Mouse (Mus musculus) erythroid progenitor cell, adult 5-6 weeks (primary cell): ENCODE results near the gene Cadm1. TPM values are rescaled to one million over a fixed set of nuclear protein-coding genes. Genes with fewer than 3 reads are reported as not detected.

Source experiments
- ATAC-seq: replicated peaks from 2 replicates; pipeline ENCODE4 v1.8.0; 2016; ENCODE audit warnings: moderate number of reproducible peaks, mild to moderate bottlenecking, moderate TSS enrichment, inconsistent platforms; ENCODE audit not compliant: poor library complexity, low FRiP score, severe bottlenecking
- total RNA-seq, 2 experiments: library from RNA; stranded (forward) in 1 of 2; stranded (reverse) in 1 of 2; fragments of 150-400 nt in 1 of 2; fragments of 186-747, 209-891 nt in 1 of 2; gene quantifications; 2 replicates each; pipeline versions ENCODE4 v1.2.3 to v1.2.4; 2015 to 2017; ENCODE audit warnings: low replicate concordance in 2 of 2

The Cadm1 gene
- total RNA-seq, 2 experiments from 2014 or later, result 0.83 to 3.8 TPM

- ATAC-seq, result no peak
These were observed 71.6 kb downstream of the Cadm1 start for GRCm38 (mm10) chr9:47601541-47601940.

- no peak for ATAC-seq
These were observed 74.0 kb downstream of the Cadm1 start for GRCm38 (mm10) chr9:47603971-47604370.

DNA sequence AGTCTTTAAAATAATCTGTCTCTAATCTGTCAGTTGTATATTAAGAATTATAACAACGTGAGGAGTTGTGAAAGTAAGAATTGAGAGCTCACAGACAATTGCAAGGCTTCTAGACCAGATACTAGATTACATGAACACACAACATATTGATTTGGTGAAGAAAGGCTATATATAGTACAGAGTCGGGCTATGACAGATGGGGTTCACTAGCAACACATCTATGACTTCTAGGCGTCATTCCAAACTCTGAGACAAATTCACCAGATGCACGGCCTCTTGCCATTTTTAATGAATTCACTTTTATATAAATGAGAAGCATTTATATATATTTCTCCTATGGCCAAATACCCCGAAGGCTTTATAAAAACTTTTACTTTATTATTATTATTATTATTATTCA, 75.7 kb downstream of the Cadm1 start:
- ATAC-seq, result no peak

GRCm38 (mm10) chr9:47608441-47608840, 78.5 kb downstream of the Cadm1 start:
- no peak for ATAC-seq

DNA sequence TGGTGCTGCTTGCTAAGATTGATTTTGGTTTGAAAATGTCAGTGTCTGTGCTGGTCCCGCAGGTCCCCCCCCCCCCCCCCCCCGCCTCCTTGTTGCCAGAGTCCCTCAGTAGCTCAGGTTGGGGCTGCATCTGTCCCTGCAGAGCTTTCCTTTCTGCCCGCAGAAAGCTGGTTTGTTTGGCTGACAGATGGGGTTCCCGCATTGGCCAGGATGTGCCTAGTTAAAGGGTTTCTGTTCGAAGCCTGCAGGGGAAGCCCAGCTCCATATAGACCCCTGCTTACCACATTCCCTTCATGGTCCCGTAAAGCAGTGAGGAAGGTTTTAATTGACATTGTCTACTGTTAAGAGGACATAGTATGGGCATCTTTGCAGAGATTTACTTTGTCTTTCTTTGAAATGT, 78.9 kb downstream of the Cadm1 start:
- ATAC-seq, result no peak

- ATAC-seq, result no peak
These were observed 79.5 kb downstream of the Cadm1 start for GRCm38 (mm10) chr9:47609443-47609842.

- no peak for ATAC-seq
These were observed 80.3 kb downstream of the Cadm1 start for GRCm38 (mm10) chr9:47610316-47610715.

GRCm38 (mm10) chr9:47612894-47613412, 83.0 kb downstream of the Cadm1 start:
- ATAC-seq, result no peak

DNA sequence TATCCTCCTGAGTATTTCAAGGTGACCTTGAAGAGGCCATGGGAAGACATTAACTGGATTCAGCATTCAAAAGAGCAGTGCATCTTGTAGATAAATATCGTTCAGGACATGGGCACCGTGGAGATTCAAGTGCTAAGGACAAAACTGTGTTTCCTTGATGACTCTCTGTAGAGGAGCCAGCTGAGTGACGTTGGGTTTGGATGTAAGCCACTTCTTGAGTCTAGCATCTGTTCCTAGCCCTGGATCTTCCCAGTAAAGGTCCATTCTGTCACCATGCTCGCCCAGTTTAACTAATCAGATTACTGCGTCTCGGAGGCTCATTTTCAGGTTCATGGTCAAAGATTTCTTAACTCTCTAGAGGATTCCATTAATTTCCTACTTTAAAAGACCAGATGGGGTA, 85.1 kb downstream of the Cadm1 start:
- no peak for ATAC-seq

GRCm38 (mm10) chr9:47616391-47616790, 86.4 kb downstream of the Cadm1 start:
- ATAC-seq, result no peak

DNA sequence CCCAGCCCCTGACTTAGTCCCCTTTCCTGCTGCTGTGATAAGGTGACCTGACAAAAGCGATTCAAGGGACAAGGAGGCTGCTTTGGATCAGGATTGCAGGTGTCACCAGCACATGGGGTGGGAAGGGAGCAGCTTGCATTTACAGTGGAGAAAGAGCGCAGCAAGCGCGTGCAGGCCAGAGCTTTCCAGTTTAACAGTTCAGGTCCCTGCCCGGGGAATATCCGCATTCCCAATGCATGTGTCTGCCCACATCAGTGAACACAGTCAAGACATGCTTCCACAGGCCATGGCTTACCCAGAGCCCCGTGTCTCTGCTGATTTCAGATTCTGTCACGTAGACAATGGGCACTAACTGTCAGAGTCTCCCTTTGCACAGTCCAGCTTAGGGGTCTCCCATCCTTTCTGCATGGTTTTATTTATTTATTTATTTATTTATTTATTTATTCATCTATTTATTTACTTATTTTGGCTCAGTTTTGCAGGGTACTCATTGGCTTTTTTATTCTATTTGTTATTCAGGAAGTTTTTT, 89.6 kb downstream of the Cadm1 start:
- ATAC-seq, result no peak

DNA sequence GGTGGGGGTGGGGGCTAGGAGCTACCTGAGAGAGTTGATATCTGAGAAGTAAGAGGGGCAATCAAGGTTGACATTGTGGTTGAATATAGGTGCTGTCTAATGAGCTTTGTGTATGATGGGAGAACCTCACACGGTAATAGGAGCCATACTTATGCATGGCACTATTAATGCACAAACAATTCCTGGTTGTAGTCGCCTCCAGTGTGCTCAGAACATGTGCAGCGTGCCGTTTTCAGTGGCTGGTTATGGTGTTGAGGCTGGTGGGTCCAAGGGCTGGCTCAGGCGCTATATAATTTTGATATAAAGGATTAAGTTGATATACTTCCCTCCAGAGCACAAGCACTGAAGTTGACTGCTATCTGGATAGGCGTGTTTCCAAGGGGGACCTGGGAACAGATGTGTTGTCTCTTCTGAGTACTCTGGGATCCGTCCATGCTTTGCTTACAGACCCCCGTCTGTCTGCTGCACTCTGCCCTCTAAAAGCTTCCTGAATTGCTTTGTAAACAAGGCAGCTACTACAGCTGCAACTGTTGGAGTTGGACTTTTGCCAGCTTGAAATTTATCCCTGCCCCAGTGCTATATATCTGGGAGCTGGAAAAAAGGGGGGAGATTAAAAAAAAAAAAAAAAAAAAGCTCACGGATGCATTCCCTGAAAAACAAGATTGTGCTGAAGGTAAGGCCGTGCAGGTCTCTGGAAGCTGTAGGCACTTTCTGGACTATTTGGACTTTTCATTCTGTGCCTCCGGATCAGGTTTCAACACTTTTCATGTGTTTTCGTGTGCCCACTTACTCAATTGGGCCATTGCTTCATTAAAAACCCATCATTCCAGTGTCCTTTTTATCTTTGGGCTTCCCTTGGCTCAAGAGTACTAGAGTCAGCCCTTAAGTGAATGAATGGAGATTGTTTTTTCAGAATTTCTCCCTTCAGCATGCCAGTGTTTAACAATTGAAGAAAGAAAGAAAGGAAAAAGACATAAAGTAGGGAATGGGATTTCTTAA, 93.8 kb downstream of the Cadm1 start:
- ATAC-seq, result no peak

DNA sequence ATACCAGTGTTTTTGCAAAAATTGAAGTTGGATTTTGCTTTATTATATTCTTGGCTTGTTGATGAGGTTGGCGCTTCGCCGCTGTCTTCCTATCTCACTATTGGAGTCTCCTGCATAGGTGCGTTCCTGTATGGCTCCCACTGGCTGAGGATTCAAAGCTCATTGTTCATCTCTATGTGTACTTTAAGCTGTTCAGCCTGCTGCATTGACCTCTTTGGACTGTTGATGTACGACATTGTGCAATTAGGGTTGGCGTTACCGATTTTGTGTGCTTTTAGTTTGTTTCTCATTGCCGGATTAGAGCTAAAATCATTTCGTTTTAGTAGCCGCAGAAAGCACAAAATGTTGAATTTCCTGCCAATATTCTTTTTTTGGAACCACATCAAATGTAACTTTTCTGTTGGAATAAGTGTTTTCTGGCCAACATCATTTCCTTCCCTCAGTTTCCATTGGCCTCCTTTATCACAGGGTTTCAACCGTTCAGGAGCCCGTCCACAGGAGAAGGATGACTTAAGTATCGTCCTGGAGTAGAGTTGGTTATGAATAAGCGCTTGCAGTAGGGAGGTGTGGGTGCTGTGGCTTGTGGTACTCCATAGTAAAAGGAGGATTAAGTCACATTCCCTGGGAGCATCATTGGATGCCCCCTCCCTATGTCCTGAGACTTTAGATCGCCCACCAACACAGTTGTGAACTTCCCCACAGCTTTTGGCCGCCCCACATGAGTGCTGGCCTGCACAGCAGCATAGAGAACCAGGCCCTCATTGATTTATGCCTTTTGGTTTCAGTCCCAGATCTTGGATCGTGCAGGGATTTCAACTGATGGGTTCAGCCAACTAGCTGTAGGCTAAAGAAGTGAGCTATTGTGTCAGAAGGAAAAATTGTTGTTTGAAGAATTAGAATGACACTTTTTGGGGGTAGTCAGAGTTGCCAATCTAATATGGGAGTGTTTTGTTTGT, 94.9 kb downstream of the Cadm1 start:
- no peak for ATAC-seq

DNA sequence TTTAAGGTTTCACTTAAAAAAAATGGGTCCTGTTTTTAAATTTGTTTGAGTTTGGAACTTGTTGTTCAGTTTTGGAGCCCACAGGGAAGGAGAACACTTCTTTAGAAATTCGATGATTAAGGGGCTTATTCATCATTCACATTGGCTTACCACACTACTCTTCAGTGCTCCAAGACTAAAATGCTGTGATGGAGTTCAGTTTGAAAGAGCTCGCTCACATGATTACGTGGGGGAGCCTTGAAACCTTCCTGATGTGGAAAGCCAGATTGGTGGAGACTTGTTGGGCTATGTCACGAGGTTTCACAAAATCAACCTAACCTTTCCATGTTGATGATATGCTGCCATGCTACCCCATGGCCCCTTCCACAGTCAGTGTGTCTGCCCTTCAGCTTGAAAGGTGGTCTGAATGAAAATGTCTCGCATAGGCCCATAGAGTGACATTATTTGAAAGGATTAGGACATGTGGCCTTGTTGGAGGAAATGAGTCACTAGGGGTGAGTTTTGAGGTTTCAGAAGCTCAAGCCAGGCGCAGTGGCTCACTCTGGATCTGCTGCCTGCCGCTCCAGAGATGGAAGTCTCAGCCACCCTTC, 95.7 kb downstream of the Cadm1 start:
- no peak for ATAC-seq

DNA sequence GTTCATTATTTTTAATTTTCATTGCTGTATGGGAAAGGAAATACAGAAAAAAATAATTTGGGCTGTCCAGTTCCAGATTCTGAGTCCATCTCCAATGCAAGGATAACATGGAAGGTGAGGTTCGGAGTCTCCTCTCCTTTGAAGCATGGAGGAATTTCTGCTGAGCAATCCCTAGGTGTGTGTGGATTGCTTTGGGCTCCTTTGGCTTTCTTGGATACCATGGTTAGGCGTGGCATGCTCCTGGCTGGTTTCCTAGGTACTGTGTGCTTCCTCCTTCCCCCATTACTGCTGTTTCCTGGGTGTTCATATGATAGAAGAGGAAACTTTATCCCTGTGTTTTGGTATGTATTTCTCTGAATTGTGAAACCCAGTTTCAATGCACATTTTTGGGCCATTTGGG, 98.0 kb downstream of the Cadm1 start:
- no peak for ATAC-seq

GRCm38 (mm10) chr9:47628550-47628949, 98.6 kb downstream of the Cadm1 start:
- ATAC-seq, result no peak

- no peak for ATAC-seq
These were observed 104.7 kb downstream of the Cadm1 start for GRCm38 (mm10) chr9:47634695-47635094.

- ATAC-seq, result no peak
These were observed 112.7 kb downstream of the Cadm1 start for GRCm38 (mm10) chr9:47642663-47643062.

DNA sequence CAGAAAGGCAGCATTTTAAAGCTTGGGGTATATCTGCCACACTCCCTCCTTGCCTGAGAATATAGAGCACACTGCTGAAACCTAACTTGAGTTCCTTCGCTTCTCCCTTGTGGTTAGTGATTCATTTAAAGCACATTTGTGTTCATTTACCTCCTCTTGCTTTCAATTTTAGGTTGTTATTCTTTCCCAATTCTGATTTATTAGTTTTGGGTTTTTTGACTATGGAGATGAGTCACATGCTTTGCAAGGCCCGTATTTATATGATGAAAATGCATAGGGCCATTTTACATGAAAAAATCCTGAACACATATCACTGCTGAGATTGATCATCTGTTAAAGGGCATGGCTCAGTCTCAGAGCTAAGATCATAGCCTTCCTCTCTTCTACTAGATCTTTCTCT, 115.1 kb downstream of the Cadm1 start:
- no peak for ATAC-seq

DNA sequence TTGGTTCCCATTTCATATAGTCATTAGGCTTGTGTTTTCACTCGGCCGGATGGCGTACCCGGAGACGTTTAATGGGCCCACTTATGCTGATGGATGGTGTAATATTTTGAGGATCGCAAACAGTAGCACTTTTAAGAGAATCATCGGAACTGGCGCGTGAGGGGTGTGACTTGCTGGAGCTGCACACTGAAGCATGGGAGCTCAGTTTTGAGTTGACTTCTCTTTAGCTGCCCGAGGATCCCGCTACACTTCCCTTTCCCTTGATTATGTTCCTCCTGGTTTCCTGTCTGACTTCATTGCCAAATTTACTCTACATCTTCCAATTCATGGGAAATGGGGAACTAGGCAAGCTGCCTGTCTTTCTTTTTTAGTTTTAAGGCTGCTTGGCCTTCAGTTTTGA, 121.5 kb downstream of the Cadm1 start:
- no peak for ATAC-seq
